Mouse (Mus musculus): ENCODE measurements around the gene Serpinb8.

DNA sequence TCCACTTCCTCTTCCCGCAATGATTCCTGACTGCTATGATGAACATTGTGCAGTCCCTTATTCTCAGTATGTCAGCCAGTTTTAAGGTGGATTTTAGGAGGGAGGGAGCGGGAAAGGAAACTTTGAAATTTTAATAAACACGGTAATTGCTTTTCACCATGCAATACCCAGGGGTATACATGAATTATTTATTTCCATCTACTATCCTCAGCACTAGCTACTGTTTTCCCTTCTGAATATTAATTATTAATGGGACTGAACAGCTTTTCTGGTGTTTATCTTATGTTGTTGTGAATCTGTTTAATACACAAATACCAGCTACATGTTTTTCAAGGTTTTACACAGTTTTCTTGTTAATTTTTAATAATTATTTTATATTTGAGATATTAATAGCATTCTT, 4.9 kb upstream of the Serpinb8 start:
- no peak for TF ChIP-seq CTCF (IDR thresholded peaks at IDR 0.05; ENCODE audit: control insufficient read depth, insufficient read depth, low read length)
- TF ChIP-seq POLR2A (IDR thresholded peaks at IDR 0.05; ENCODE audit: borderline replicate concordance, control insufficient read depth, low read depth, low read length): no peak
